Mouse (Mus musculus) hindbrain, embryonic 14.5 days (tissue): ENCODE measurements around the gene Acvrl1. TPM values are rescaled to one million over a fixed set of nuclear protein-coding genes. Genes with fewer than 3 reads are reported as not detected.
A peak's percentile ranks its signal among the peaks of the same experiment; 100 is the strongest.

Experiments used
- ATAC-seq: fragments of 200-750 bp; cut with Nextera tagmentation; 2 replicates; pipeline ENCODE4 v1.8.0; 2017; ENCODE audit warnings: moderate number of reproducible peaks, mild to moderate bottlenecking, moderate TSS enrichment, moderate library complexity; ENCODE audit not compliant: low FRiP score
- DNase-seq: peaks from one replicate; pipeline ENCODE4 v3.0.0-alpha.2; 2015; ENCODE audit warnings: low spot score
- H3K27ac ChIP-seq: fragments of 300-500 bp; sonication (generic); 2 replicates; pipeline ENCODE4 v1.5.1; 2014; ENCODE audit warnings: mild to moderate bottlenecking, moderate library complexity
- H3K27me3 ChIP-seq: fragments of 300-500 bp; sonication (generic); 2 replicates; pipeline ENCODE4 v1.6.1; 2014; ENCODE audit warnings: mild to moderate bottlenecking, low read length, mixed read lengths; ENCODE audit not compliant: control insufficient read depth, insufficient read depth
- H3K36me3 ChIP-seq: fragments of 300-500 bp; sonication (generic); replicated peaks from 2 replicates; pipeline ENCODE4 v1.6.1; 2014; ENCODE audit not compliant: control insufficient read depth, insufficient read depth
- H3K4me1 ChIP-seq: fragments of 300-500 bp; sonication (generic); replicated peaks from 2 replicates; pipeline ENCODE4 v1.6.1; 2014; ENCODE audit warnings: antibody characterized with exemption, low read length, mixed read lengths; ENCODE audit not compliant: control insufficient read depth, insufficient read depth
- H3K4me2 ChIP-seq: fragments of 300-500 bp; sonication (generic); replicated peaks from 2 replicates; pipeline ENCODE4 v1.6.1; 2014; ENCODE audit warnings: mild to moderate bottlenecking, moderate library complexity
- H3K4me3 ChIP-seq: fragments of 300-500 bp; sonication (generic); replicated peaks from 2 replicates; pipeline ENCODE4 v1.5.1; 2014; ENCODE audit warnings: mild to moderate bottlenecking, low read length
- H3K9ac ChIP-seq: fragments of 300-500 bp; sonication (generic); 2 replicates; pipeline ENCODE4 v1.6.1; 2014
- H3K9me3 ChIP-seq: fragments of 300-500 bp; sonication (generic); 2 replicates; pipeline ENCODE4 v1.6.1; 2016; ENCODE audit warnings: low read length; ENCODE audit not compliant: control insufficient read depth
- WGBS: fragments of 180-500 bp; shearing (Covaris S2); extraction: QIAGEN DNeasy Blood & Tissue Kit; methylation state at CpG from one replicate; pipeline ENCODE4 v1.1.7; 2014; 5-methylcytosine and 5-hydroxymethylcytosine counted together
- polyA plus RNA-seq: library from polyadenylated mRNA; unstranded; fragments of >200 nt; fragmentation: Nextera tagmentation; extraction: Ambion mirVana; gene quantifications from 2 replicates; pipeline ENCODE4 v1.2.1, GENCODE M21; 2014

Acvrl1 gene
- polyA plus RNA-seq, 1 experiment from 2014 or later: 5.7 TPM

- Histone ChIP-seq H3K9ac (no peak overlapping the region), H3K4me3 (no peak overlapping the region), H3K4me1 (0 out of 2 replicates have a peak, but pooled peaks cover 3% of the 10 kb centered on the region), H3K36me3 (no peaks in the 10 kb centered on the region), H3K27ac (no peak overlapping the region), H3K4me2 (no peak overlapping the region), H3K9me3 (0 out of 2 replicates have a peak, but pooled peaks cover 8% of the 10 kb centered on the region), H3K27me3 (no peaks in the 10 kb centered on the region)
- ATAC-seq (no peak), DNase-seq (no peak)
- WGBS: 72% methylated on average over 7 of the region's 7 CpGs
Measured at GRCm38 (mm10) chr15:101154700-101155616, 26.6 kb downstream of the Acvrl1 start.

GRCm38 (mm10) chr15:101160128-101160527 lies 31.8 kb downstream of the Acvrl1 start:
- Histone ChIP-seq H3K9me3 (0 out of 2 replicates have a peak, but pooled peaks cover 8% of the 10 kb centered on the region), H3K4me2 (0 out of 2 replicates have a peak overlapping the region, but pooled peaks have one; percentile 19), H3K36me3 (no peaks in the 10 kb centered on the region), H3K9ac (no peak overlapping the region), H3K27ac (peak overlapping the region; percentile 57; the same call in 1 of the 2 replicates), H3K4me3 (no peak overlapping the region), H3K27me3 (no peaks in the 10 kb centered on the region), H3K4me1 (peaks cover 33% of the 10 kb centered on the region)
- ATAC-seq (no peak), DNase-seq (no peak)
- WGBS: 17% methylated on average over 1 of the region's 1 CpGs

- peak; percentile 74; the same call in 1 of the 2 replicates for ATAC-seq
- H3K4me2 ChIP-seq: 0 out of 2 replicates have a peak overlapping the region, but pooled peaks have one; percentile 19
- H3K27ac ChIP-seq: 0 out of 2 replicates have a peak overlapping the region, but pooled peaks have one; percentile 18
- no peaks in the 10 kb centered on the region for H3K27me3 ChIP-seq
- no peaks in the 10 kb centered on the region for H3K36me3 ChIP-seq
- peak overlapping the region; percentile 20; the same call in 1 of the 2 replicates for H3K9ac ChIP-seq
- WGBS: 12% methylated on average over 7 of the region's 7 CpGs
- H3K4me3 ChIP-seq: no peak overlapping the region
- DNase-seq: peak; percentile 77
- 0 out of 2 replicates have a peak, but pooled peaks cover 8% of the 10 kb centered on the region for H3K9me3 ChIP-seq
- peaks cover 33% of the 10 kb centered on the region for H3K4me1 ChIP-seq
Measured at GRCm38 (mm10) chr15:101160591-101160990, 32.3 kb downstream of the Acvrl1 start.

GRCm38 (mm10) chr15:101161534-101161933 lies 33.2 kb downstream of the Acvrl1 start:
- WGBS: 72% methylated on average over 7 of the region's 7 CpGs

GRCm38 (mm10) chr15:101163056-101163458 lies 34.7 kb downstream of the Acvrl1 start:
- DNase-seq (peak; percentile 59), ATAC-seq (peak; percentile 38; the same call in 1 of the 2 replicates)
- no peak overlapping the region; the same call in 1 of the 2 replicates for H3K27ac ChIP-seq
- no peaks in the 10 kb centered on the region for H3K36me3 ChIP-seq
- H3K27me3 ChIP-seq: peaks cover 4% of the 10 kb centered on the region; the same call in 1 of the 2 replicates
- H3K9me3 ChIP-seq: no peaks in the 10 kb centered on the region
- H3K4me1 ChIP-seq: peaks cover 33% of the 10 kb centered on the region
- H3K4me3 ChIP-seq: no peak overlapping the region
- no peak overlapping the region for H3K9ac ChIP-seq
- 25% methylated on average over 15 of the region's 15 CpGs for WGBS
- no peak overlapping the region for H3K4me2 ChIP-seq

More at GRCm38 (mm10) chr15:101161534-101161933, 33.2 kb downstream of the Acvrl1 start:
- Histone ChIP-seq H3K27me3 (peaks cover 4% of the 10 kb centered on the region; the same call in 1 of the 2 replicates), H3K9ac (no peak overlapping the region), H3K4me2 (no peak overlapping the region), H3K4me1 (peaks cover 33% of the 10 kb centered on the region), H3K27ac (no peak overlapping the region), H3K36me3 (no peaks in the 10 kb centered on the region), H3K4me3 (no peak overlapping the region), H3K9me3 (0 out of 2 replicates have a peak, but pooled peaks cover 8% of the 10 kb centered on the region)
- DNase-seq (no peak), ATAC-seq (no peak)

- Histone ChIP-seq H3K27ac (no peak overlapping the region), H3K9ac (no peak overlapping the region), H3K4me1 (peaks cover 33% of the 10 kb centered on the region), H3K4me3 (no peak overlapping the region), H3K27me3 (peaks cover 4% of the 10 kb centered on the region; the same call in 1 of the 2 replicates), H3K4me2 (no peak overlapping the region), H3K9me3 (no peaks in the 10 kb centered on the region), H3K36me3 (no peaks in the 10 kb centered on the region)
- ATAC-seq (no peak), DNase-seq (no peak)
- 58% methylated on average over 5 of the region's 5 CpGs for WGBS
Measured at GRCm38 (mm10) chr15:101163854-101164253, 35.5 kb downstream of the Acvrl1 start.

- Histone ChIP-seq H3K9ac (no peak overlapping the region), H3K4me3 (no peak overlapping the region), H3K9me3 (no peaks in the 10 kb centered on the region), H3K27ac (no peak overlapping the region), H3K4me2 (no peak overlapping the region), H3K4me1 (peaks cover 33% of the 10 kb centered on the region), H3K27me3 (peaks cover 4% of the 10 kb centered on the region; the same call in 1 of the 2 replicates), H3K36me3 (no peaks in the 10 kb centered on the region)
- ATAC-seq: no peak
- WGBS: 68% methylated on average over 5 of the region's 5 CpGs
- no peak for DNase-seq
Measured at GRCm38 (mm10) chr15:101164291-101164690, 36.0 kb downstream of the Acvrl1 start.

- Histone ChIP-seq H3K9me3 (no peaks in the 10 kb centered on the region), H3K27ac (no peak overlapping the region), H3K4me1 (peaks cover 24% of the 10 kb centered on the region), H3K4me2 (no peak overlapping the region), H3K36me3 (no peaks in the 10 kb centered on the region), H3K4me3 (no peak overlapping the region), H3K27me3 (peaks cover 4% of the 10 kb centered on the region; the same call in 1 of the 2 replicates), H3K9ac (no peak overlapping the region)
- 70% methylated on average over 16 of the region's 16 CpGs for WGBS
- no peak for DNase-seq
- ATAC-seq: no peak
Measured at GRCm38 (mm10) chr15:101165658-101166437, 37.5 kb downstream of the Acvrl1 start.
